Mouse (Mus musculus): ENCODE measurements around the gene Clcnkb. TPM values are rescaled to one million over a fixed set of nuclear protein-coding genes. Genes with fewer than 3 reads are reported as not detected.
A peak's percentile ranks its signal among the peaks of the same experiment; 100 is the strongest.

Gene Clcnkb
- polyA plus RNA-seq, 1 experiment = 1.0 TPM

DNA sequence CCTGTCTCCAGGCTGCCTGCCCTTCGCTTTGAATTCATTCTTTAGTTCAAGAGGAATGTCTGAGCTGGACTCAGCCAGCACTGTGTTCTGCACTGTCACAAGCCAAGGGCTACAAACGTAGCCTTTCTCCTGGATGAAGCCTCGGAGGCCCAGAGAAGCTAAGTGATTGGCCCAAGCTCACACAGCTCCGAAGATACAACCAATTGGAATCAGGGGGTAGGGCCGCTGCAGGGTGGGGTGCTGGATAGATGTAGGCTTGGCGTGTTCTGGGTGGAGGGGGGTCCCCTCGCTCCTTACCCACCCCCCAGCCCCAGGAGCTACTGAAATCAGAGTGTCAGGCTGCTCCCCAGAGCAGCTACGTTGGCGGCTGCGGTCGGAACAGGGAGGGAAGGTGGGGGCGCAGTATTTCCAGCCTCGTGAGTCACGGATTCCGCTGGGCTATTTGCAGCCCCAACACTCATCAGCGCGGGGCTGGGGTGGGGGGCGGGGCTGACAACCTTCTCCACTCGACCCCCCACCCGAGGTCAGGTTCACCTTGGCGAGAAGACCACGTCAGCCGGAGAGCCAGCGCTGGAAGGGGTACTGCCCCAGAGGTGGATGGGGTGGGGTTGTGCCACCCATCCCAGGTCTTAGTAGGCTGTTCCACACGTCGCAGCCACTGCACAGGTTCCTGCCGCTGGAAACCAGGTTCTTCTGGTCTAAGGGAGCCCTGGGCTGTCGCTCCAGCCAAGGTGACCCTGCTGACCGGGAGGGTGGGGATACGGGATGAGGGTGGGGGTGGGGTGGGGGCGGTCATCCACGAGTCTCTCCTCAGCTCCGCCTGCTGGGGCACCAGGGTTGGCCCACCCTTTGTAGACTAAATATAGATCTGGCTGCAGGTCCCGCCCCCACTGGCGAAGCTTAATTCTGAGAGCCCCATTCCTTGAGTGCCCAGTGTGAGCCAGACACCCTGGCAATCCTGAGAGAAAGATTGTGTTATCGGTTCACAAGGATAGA is 10.0 kb upstream of the Clcnkb start:
- Histone ChIP-seq H3K9ac (ENCODE audit: low read depth, poor library complexity, severe bottlenecking) (peak overlapping the region; percentile 23; the same call in 1 of the 2 replicates), H3K4me3 (ENCODE audit: low read depth, low read length) (peak overlapping the region; percentile 52), H3K36me3 (ENCODE audit: control insufficient read depth, insufficient read depth, low read length, poor library complexity, severe bottlenecking) (no peaks in the 10 kb centered on the region), H3K27ac (ENCODE audit: insufficient read depth, low read length) (no peak overlapping the region), H3K4me1 (ENCODE audit: control insufficient read depth, insufficient read depth, low read length) (no peaks in the 10 kb centered on the region), H3K9me3 (replicated peaks; ENCODE audit: control insufficient read depth, insufficient read depth, low read length, poor library complexity, severe bottlenecking) (no peaks in the 10 kb centered on the region), H3K27me3 (ENCODE audit: control insufficient read depth, insufficient read depth, low read length, poor library complexity, severe bottlenecking) (no peaks in the 10 kb centered on the region)
- TF ChIP-seq POLR2A (IDR thresholded peaks at IDR 0.05; ENCODE audit: insufficient read depth, low read length) (no peak), EP300 (IDR thresholded peaks at IDR 0.05; ENCODE audit: insufficient read depth, low read depth, low read length) (peak; percentile 77; the same call in 1 of the 2 replicates)

DNA sequence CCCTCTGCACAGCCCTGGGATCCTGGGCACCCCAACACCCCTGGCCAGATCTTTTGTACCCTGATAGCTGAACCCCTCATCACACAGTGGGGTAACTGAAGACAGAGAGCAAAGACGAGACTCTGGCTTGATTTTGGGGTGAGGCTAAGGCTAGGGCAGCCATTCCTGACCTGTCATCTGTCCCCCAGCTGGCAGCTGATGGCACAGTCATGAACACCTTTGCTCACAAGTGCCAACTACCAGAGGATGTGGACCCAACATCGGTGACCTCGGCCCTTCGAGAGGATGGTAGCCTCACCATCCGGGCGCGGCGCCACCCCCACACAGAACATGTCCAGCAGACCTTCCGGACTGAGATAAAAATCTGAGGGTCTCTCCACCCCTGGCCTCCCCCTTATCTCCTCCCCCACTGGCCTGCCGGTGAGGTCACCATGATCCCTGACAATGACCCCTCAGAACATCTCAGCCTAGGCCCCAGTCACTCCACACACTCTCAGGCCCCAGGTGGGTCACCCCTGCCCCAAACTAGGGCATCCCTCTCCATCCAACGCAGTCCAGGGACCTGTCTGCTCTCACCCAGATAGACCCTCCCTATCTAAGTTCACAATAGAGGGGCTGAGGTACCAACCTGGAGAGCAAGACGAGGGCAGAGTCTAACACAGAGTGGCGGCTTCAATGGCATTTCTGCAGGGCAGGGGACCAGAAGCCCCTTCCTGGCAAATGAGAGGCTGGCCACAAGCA is 8.0 kb upstream of the Clcnkb start:
- no peak for TF ChIP-seq EP300 (IDR thresholded peaks at IDR 0.05; ENCODE audit: insufficient read depth, low read depth, low read length)
- TF ChIP-seq CTCF (IDR thresholded peaks at IDR 0.05; ENCODE audit: low read depth, low read length) = no peak
- TF ChIP-seq POLR2A (IDR thresholded peaks at IDR 0.05; ENCODE audit: insufficient read depth, low read length) = no peak
- H3K9me3 ChIP-seq (replicated peaks; ENCODE audit: control insufficient read depth, insufficient read depth, low read length, poor library complexity, severe bottlenecking) = no peaks in the 10 kb centered on the region
- H3K27ac ChIP-seq (ENCODE audit: insufficient read depth, low read length) = no peak overlapping the region
- no peak overlapping the region for H3K9ac ChIP-seq (ENCODE audit: low read depth, poor library complexity, severe bottlenecking)
- peaks cover 5% of the 10 kb centered on the region for H3K4me1 ChIP-seq (ENCODE audit: control insufficient read depth, insufficient read depth, low read length)
- H3K27me3 ChIP-seq (ENCODE audit: control insufficient read depth, insufficient read depth, low read length, poor library complexity, severe bottlenecking) = no peaks in the 10 kb centered on the region
- no peaks in the 10 kb centered on the region for H3K36me3 ChIP-seq (ENCODE audit: control insufficient read depth, insufficient read depth, low read length, poor library complexity, severe bottlenecking)
- no peak overlapping the region for H3K4me3 ChIP-seq (ENCODE audit: low read depth, low read length)

DNA sequence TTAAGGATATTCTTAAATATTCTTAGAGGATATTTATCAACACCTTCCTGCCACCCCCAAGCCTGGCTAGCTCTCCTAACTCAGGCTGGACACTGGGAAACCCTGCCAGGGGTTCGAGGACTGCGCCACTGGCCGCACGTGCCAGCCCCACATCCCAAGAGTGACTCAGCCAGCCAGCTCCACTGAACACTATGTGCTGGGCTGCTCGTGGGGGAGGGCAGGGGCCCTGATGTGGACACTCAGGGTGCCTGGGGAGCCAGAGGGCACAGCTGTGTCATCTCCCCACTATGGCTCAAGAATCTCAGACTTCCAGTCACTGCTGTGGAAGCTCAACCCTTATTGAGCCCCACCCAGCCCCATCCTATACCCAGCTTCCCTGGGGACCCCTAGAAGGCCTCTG is 7.5 kb upstream of the Clcnkb start:
- no peaks in the 10 kb centered on the region for H3K27me3 ChIP-seq (ENCODE audit: control insufficient read depth, insufficient read depth, low read length, poor library complexity, severe bottlenecking)
- TF ChIP-seq POLR2A (IDR thresholded peaks at IDR 0.05; ENCODE audit: insufficient read depth, low read length) = no peak
- TF ChIP-seq CTCF (IDR thresholded peaks at IDR 0.05; ENCODE audit: low read depth, low read length) = no peak
- no peak for TF ChIP-seq EP300 (IDR thresholded peaks at IDR 0.05; ENCODE audit: insufficient read depth, low read depth, low read length)
- peaks cover 5% of the 10 kb centered on the region for H3K4me1 ChIP-seq (ENCODE audit: control insufficient read depth, insufficient read depth, low read length)
- H3K4me3 ChIP-seq (ENCODE audit: low read depth, low read length) = no peak overlapping the region
- no peak overlapping the region for H3K27ac ChIP-seq (ENCODE audit: insufficient read depth, low read length)
- H3K9ac ChIP-seq (ENCODE audit: low read depth, poor library complexity, severe bottlenecking) = no peak overlapping the region
- H3K36me3 ChIP-seq (ENCODE audit: control insufficient read depth, insufficient read depth, low read length, poor library complexity, severe bottlenecking) = no peaks in the 10 kb centered on the region
- no peaks in the 10 kb centered on the region for H3K9me3 ChIP-seq (replicated peaks; ENCODE audit: control insufficient read depth, insufficient read depth, low read length, poor library complexity, severe bottlenecking)

DNA sequence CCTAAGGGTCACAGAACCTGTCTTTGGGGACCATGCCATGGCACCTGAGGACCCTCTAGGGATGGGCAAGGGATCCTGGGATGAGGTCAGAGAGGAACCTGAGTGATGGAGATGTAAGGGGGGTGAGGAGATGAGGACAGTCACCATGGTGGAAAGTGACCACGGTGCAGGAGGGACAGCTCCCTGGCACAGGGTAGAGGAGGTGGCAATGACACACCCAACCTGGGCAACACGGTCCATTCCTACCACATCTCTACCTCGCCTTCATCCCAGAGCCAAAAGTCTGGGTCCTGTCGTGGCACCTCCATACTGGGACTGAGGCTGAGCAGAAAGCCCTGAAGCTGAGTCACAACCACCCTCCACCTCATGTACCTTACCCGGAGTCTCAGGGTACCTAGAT is 7.0 kb upstream of the Clcnkb start:
- H3K27ac ChIP-seq (ENCODE audit: insufficient read depth, low read length) = no peak overlapping the region
- H3K9ac ChIP-seq (ENCODE audit: low read depth, poor library complexity, severe bottlenecking) = no peak overlapping the region
- H3K9me3 ChIP-seq (replicated peaks; ENCODE audit: control insufficient read depth, insufficient read depth, low read length, poor library complexity, severe bottlenecking) = no peaks in the 10 kb centered on the region
- H3K4me3 ChIP-seq (ENCODE audit: low read depth, low read length) = no peak overlapping the region
- TF ChIP-seq POLR2A (IDR thresholded peaks at IDR 0.05; ENCODE audit: insufficient read depth, low read length) (no peak), CTCF (IDR thresholded peaks at IDR 0.05; ENCODE audit: low read depth, low read length) (no peak)
- H3K4me1 ChIP-seq (ENCODE audit: control insufficient read depth, insufficient read depth, low read length) = peaks cover 5% of the 10 kb centered on the region
- no peaks in the 10 kb centered on the region for H3K27me3 ChIP-seq (ENCODE audit: control insufficient read depth, insufficient read depth, low read length, poor library complexity, severe bottlenecking)
- H3K36me3 ChIP-seq (ENCODE audit: control insufficient read depth, insufficient read depth, low read length, poor library complexity, severe bottlenecking) = no peaks in the 10 kb centered on the region

DNA sequence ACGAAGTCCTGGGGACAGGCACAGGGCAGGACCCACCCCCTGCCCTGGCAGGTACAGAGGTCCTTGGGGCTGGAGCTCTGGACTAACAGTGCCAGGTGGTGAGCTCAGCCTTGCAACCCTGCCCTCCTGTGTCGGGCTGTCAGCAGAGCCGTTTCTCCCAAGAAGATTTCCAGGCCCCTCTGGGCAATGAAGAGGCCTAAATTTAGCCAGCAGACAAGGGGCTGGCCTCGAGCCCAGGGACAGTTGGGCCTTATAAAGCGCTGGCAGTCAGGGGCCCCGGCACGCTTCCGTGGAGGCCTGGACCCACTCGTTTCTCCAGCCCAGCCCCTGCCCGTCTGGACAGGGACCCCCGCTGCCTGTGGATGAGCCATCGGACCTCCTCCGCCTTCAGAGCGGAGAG is 5.6 kb upstream of the Clcnkb start:
- Histone ChIP-seq H3K4me3 (ENCODE audit: low read depth, low read length) (no peak overlapping the region), H3K9me3 (replicated peaks; ENCODE audit: control insufficient read depth, insufficient read depth, low read length, poor library complexity, severe bottlenecking) (no peaks in the 10 kb centered on the region), H3K27me3 (ENCODE audit: control insufficient read depth, insufficient read depth, low read length, poor library complexity, severe bottlenecking) (no peaks in the 10 kb centered on the region), H3K9ac (ENCODE audit: low read depth, poor library complexity, severe bottlenecking) (no peak overlapping the region), H3K36me3 (ENCODE audit: control insufficient read depth, insufficient read depth, low read length, poor library complexity, severe bottlenecking) (no peaks in the 10 kb centered on the region), H3K27ac (ENCODE audit: insufficient read depth, low read length) (no peak overlapping the region), H3K4me1 (ENCODE audit: control insufficient read depth, insufficient read depth, low read length) (peaks cover 5% of the 10 kb centered on the region)
- no peak for TF ChIP-seq POLR2A (IDR thresholded peaks at IDR 0.05; ENCODE audit: insufficient read depth, low read length)
- no peak for TF ChIP-seq EP300 (IDR thresholded peaks at IDR 0.05; ENCODE audit: insufficient read depth, low read depth, low read length)
- no peak for TF ChIP-seq CTCF (IDR thresholded peaks at IDR 0.05; ENCODE audit: low read depth, low read length)

DNA sequence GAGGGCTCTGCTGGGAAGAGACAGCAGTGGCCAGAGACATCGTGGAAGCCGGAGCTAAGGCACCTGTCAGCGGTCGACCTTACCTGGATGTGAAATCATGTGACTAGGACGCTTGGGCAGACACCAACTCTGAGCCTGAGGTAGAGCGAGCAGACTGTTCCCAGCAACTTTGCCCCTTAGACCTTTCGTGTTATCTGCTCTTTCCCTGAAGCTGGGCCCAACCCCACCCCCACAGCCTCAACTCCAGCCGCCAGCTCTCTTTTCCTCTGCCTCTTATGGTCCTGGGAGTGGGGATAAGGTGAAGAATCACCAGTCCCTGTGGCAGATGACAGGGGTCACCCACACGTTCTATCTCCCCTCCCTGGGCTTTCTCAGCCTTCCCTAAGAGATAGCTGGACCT is 5.1 kb upstream of the Clcnkb start:
- Histone ChIP-seq H3K4me1 (ENCODE audit: control insufficient read depth, insufficient read depth, low read length) (peaks cover 5% of the 10 kb centered on the region), H3K9me3 (replicated peaks; ENCODE audit: control insufficient read depth, insufficient read depth, low read length, poor library complexity, severe bottlenecking) (no peaks in the 10 kb centered on the region), H3K27me3 (ENCODE audit: control insufficient read depth, insufficient read depth, low read length, poor library complexity, severe bottlenecking) (no peaks in the 10 kb centered on the region), H3K9ac (ENCODE audit: low read depth, poor library complexity, severe bottlenecking) (no peak overlapping the region), H3K27ac (ENCODE audit: insufficient read depth, low read length) (no peak overlapping the region), H3K36me3 (ENCODE audit: control insufficient read depth, insufficient read depth, low read length, poor library complexity, severe bottlenecking) (no peaks in the 10 kb centered on the region), H3K4me3 (ENCODE audit: low read depth, low read length) (no peak overlapping the region)
- no peak for TF ChIP-seq CTCF (IDR thresholded peaks at IDR 0.05; ENCODE audit: low read depth, low read length)
- TF ChIP-seq EP300 (IDR thresholded peaks at IDR 0.05; ENCODE audit: insufficient read depth, low read depth, low read length) = no peak
- no peak for TF ChIP-seq POLR2A (IDR thresholded peaks at IDR 0.05; ENCODE audit: insufficient read depth, low read length)
